Mouse (Mus musculus): ENCODE results near the gene Degs2. TPM values are rescaled to one million over a fixed set of nuclear protein-coding genes. Genes with fewer than 3 reads are reported as not detected.

The Degs2 gene
- polyA plus RNA-seq, 1 experiment from 2014 or later: 3.0 TPM

DNA sequence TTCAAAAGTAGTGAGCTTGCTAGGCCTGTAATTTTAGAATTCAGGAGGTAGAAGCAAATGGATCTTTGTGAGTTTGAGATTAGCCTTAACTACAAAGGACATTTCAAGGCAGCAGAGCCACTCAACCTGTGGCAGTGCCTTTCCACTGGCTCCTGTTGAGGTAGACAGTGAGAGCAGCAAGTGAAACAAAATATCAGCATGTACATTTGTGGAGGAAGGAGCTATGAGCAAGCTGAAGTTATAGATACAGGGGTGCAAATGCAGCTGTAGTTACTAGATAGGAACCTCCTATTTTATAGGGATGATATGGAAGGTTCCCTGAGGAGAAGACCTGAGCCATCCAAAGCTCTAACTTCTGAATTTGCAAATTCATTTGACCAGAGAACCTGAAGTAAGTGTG, 69.6 kb downstream of the Degs2 start:
- H3K4me1 ChIP-seq (ENCODE audit: control insufficient read depth, insufficient read depth, low read length): peaks cover 27% of the 10 kb centered on the region
- H3K9me3 ChIP-seq (replicated peaks; ENCODE audit: control insufficient read depth, low read length): no peaks in the 10 kb centered on the region
- H3K36me3 ChIP-seq (ENCODE audit: control insufficient read depth, insufficient read depth): no peaks in the 10 kb centered on the region
- H3K9ac ChIP-seq (ENCODE audit: low read length): no peak overlapping the region
- no peak overlapping the region for H3K4me2 ChIP-seq (ENCODE audit: low read depth, low read length)
- H3K4me3 ChIP-seq (ENCODE audit: low read length): no peak overlapping the region
- no peaks in the 10 kb centered on the region for H3K27me3 ChIP-seq (ENCODE audit: control insufficient read depth, insufficient read depth, low read length)
- H3K27ac ChIP-seq (ENCODE audit: low read length): no peak overlapping the region
- no peak for ATAC-seq (replicated peaks; ENCODE audit: extremely low read depth, insufficient read depth, low FRiP score)

DNA sequence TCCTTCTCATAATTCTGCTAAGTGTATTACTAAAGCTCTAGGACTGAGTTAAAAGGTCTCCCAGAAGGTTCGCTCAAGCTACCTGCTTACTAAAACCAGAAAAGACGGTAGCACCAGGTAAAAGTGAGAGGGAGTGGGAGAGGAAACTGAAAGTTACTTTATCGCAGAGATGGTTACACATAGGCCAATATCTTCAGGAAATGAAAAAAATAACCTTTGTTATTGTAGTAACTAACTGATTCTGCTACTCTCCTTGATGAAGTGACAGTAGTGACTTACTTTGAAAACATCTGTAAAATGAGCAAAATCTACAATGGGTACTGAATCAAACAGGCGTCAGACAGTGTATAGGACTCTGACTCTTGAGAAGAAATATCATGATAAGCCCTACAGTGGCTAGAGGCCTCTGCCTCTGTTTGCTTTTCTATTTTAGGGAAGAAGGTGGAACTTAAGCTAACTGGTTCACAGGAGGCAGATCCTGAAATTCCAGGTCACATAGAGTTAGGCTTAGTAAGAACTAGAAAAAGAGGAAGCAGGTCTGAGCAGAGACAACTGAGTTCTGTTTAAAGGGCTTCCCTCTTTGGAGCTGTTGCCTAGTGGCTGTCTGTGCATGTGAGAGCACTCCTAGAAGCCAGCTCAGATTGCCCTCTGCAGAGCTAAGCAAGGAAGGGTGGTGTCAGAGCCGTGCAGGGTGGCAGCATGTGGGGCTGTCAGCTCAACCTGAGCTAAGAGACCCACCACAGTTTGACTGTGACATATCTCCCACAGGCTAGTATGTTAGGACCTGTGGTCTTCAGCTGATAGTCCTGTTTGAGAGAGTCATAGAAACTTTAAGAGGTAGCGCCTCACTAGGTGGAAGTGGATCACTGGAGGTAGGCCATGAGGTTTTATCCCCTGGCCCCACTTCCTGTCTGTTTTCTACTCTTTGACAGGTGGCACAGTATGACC, 71.1 kb downstream of the Degs2 start:
- H3K4me2 ChIP-seq (ENCODE audit: low read depth, low read length): no peak overlapping the region
- no peaks in the 10 kb centered on the region for H3K9me3 ChIP-seq (replicated peaks; ENCODE audit: control insufficient read depth, low read length)
- H3K36me3 ChIP-seq (ENCODE audit: control insufficient read depth, insufficient read depth): no peaks in the 10 kb centered on the region
- no peak; the same call in 1 of the 2 replicates for ATAC-seq (replicated peaks; ENCODE audit: extremely low read depth, insufficient read depth, low FRiP score)
- 62% methylated on average over 6 of the region's 6 CpGs for WGBS
- peaks cover 22% of the 10 kb centered on the region for H3K4me1 ChIP-seq (ENCODE audit: control insufficient read depth, insufficient read depth, low read length)
- no peaks in the 10 kb centered on the region for H3K27me3 ChIP-seq (ENCODE audit: control insufficient read depth, insufficient read depth, low read length)
- peak overlapping the region; percentile 19; the same call in 1 of the 2 replicates for H3K27ac ChIP-seq (ENCODE audit: low read length)
- H3K4me3 ChIP-seq (ENCODE audit: low read length): no peak overlapping the region
- no peak overlapping the region for H3K9ac ChIP-seq (ENCODE audit: low read length)

DNA sequence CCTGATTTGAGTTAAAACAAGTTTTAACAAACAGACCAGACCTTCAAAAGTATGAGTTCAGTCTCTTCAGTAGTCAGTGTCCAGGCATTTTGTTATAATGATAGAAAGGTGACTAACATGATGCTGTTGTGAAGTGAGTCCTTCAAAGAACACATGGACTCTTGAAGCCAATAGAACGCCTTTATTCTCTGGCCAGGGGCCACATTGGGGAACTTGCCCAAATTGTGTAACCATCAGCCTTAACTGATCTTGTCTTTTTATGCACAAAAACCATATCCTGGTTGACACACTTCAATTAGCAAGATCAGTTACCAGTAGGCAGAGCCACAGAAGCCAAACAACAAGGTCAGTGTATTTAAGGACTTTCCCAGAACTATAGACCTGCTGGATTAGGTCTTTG, 72.6 kb downstream of the Degs2 start:
- Histone ChIP-seq H3K36me3 (ENCODE audit: control insufficient read depth, insufficient read depth) (no peaks in the 10 kb centered on the region), H3K4me3 (ENCODE audit: low read length) (no peak overlapping the region), H3K9ac (ENCODE audit: low read length) (no peak overlapping the region), H3K27ac (ENCODE audit: low read length) (no peak overlapping the region; the same call in 1 of the 2 replicates), H3K27me3 (ENCODE audit: control insufficient read depth, insufficient read depth, low read length) (no peaks in the 10 kb centered on the region), H3K4me2 (ENCODE audit: low read depth, low read length) (no peak overlapping the region), H3K4me1 (ENCODE audit: control insufficient read depth, insufficient read depth, low read length) (peaks cover 22% of the 10 kb centered on the region), H3K9me3 (replicated peaks; ENCODE audit: control insufficient read depth, low read length) (no peaks in the 10 kb centered on the region)
- ATAC-seq (replicated peaks; ENCODE audit: extremely low read depth, insufficient read depth, low FRiP score): no peak
- WGBS: 74% methylated on average over 1 of the region's 1 CpGs

MicroRNAs encoded within 50 kb of the gene (microRNA counts, 519-probe panel; counts per million panel counts)
- microRNA mmu-miR-342-3p (3,259 counts per million, percentile 84 among the panel's probes with 10 or more counts), microRNA mmu-miR-342-5p (not detected)

Small RNA genes lying within 50 kb of the gene (microRNA-seq; reads per million reads assigned to microRNA genes)
- gene Gm23872 (not detected), gene Mir342 (2,785 reads per million, percentile 87 among the genes with 10 or more reads in this experiment)

Other genes starting within 250 kb of the Degs2 start
- 25.8 and 31.0 TPM in 2 replicates for gene Evl, start 147.6 kb downstream of the Degs2 start, polyA plus RNA-seq (2015; fragmentation: Nextera tagmentation; extraction: Ambion mirVana)
- 11.7 and 12.5 TPM in 2 replicates for gene Yy1, start 90.7 kb upstream of the Degs2 start, polyA plus RNA-seq (2015; fragmentation: Nextera tagmentation; extraction: Ambion mirVana)
- gene Slc25a29, start 133.6 kb upstream of the Degs2 start, polyA plus RNA-seq (2015; fragmentation: Nextera tagmentation; extraction: Ambion mirVana): 4.2 and 4.3 TPM in 2 replicates
- gene Slc25a47, start 133.7 kb upstream of the Degs2 start, polyA plus RNA-seq (2015; fragmentation: Nextera tagmentation; extraction: Ambion mirVana): 5.8 and 6.6 TPM in 2 replicates
- gene Wdr25, start 191.3 kb upstream of the Degs2 start, polyA plus RNA-seq (2015; fragmentation: Nextera tagmentation; extraction: Ambion mirVana): 7.1 and 10.2 TPM in 2 replicates
- 58.1 and 63.0 TPM in 2 replicates for gene Wars, start 191.9 kb upstream of the Degs2 start, polyA plus RNA-seq (2015; fragmentation: Nextera tagmentation; extraction: Ambion mirVana)